Mouse (Mus musculus) testis, adult 2 months (tissue): ENCODE results near the gene Fndc4. TPM values are rescaled to one million over a fixed set of nuclear protein-coding genes. Genes with fewer than 3 reads are reported as not detected.
A peak's percentile ranks its signal among the peaks of the same experiment; 100 is the strongest.

Source experiments
- H3K27ac ChIP-seq: fragments of 200-500 bp; 2 replicates; pipeline ENCODE4 v1.5.1; 2012; ENCODE audit warnings: low read depth, low read length; ENCODE audit not compliant: control insufficient read depth, insufficient read depth
- H3K27me3 ChIP-seq: fragments of 200-500 bp; 2 replicates; pipeline ENCODE4 v1.6.1; 2012; ENCODE audit warnings: mild to moderate bottlenecking, low read length, moderate library complexity; ENCODE audit not compliant: control insufficient read depth, insufficient read depth
- H3K36me3 ChIP-seq: fragments of 200-500 bp; 2 replicates; pipeline ENCODE4 v1.6.1; 2012; ENCODE audit warnings: mild to moderate bottlenecking, low read length; ENCODE audit not compliant: control insufficient read depth, insufficient read depth
- H3K4me1 ChIP-seq: fragments of 200-500 bp; 2 replicates; pipeline ENCODE4 v1.6.1; 2012; ENCODE audit warnings: low read length; ENCODE audit not compliant: control insufficient read depth, insufficient read depth
- H3K4me3 ChIP-seq: fragments of 200-500 bp; 2 replicates; pipeline ENCODE4 v1.5.1; 2012; ENCODE audit warnings: low read depth, mild to moderate bottlenecking, low read length, moderate library complexity, mixed read lengths; ENCODE audit not compliant: control insufficient read depth
- CTCF ChIP-seq: fragments of 200-500 bp; IDR thresholded peaks from 2 replicates; pipeline ENCODE4 v1.5.1; 2012; ENCODE audit warnings: low read depth, mild to moderate bottlenecking, inconsistent platforms, low read length, moderate library complexity; ENCODE audit not compliant: control insufficient read depth, insufficient read depth, insufficient replicate concordance
- POLR2A ChIP-seq: fragments of 200-500 bp; IDR thresholded peaks from 2 replicates; pipeline ENCODE4 v1.6.1; 2012; ENCODE audit warnings: low read depth, mild to moderate bottlenecking, inconsistent platforms, low read length, moderate library complexity; ENCODE audit not compliant: control insufficient read depth
- polyA plus RNA-seq: library from polyadenylated mRNA; depleted of rRNA; stranded (reverse); fragments of >200 nt; gene quantifications from 2 replicates; pipeline ENCODE4 v1.2.3, GENCODE M21; 2012; rRNA removed

The Fndc4 gene
- 1.4 and 2.0 TPM in 2 replicates for polyA plus RNA-seq

- TF ChIP-seq CTCF (no peak), POLR2A (no peak)
- no peak within 1 kb of the TSS for H3K27ac ChIP-seq
Observed at GRCm38 (mm10) chr5:31295606-31296141, at the start of gene Fndc4. TSS of gene Fndc4 (minus strand) at chr5:31296080.

GRCm38 (mm10) chr5:31328255-31328654 lies 32.4 kb upstream of the Fndc4 start:
- Histone ChIP-seq H3K27ac (no peak overlapping the region), H3K27me3 (no peaks in the 10 kb centered on the region), H3K4me1 (no peaks in the 10 kb centered on the region), H3K36me3 (no peaks in the 10 kb centered on the region), H3K4me3 (no peak overlapping the region)
- TF ChIP-seq CTCF: peak; percentile 30; the same call in 1 of the 2 replicates
- TF ChIP-seq POLR2A: no peak

More at GRCm38 (mm10) chr5:31295606-31296141, at the start of gene Fndc4:
- peaks cover 17% of the 10 kb centered on the region for H3K4me1 ChIP-seq
- no peaks in the 10 kb centered on the region for H3K36me3 ChIP-seq
- H3K27me3 ChIP-seq: no peaks in the 10 kb centered on the region; the same call in 1 of the 2 replicates
- H3K4me3 ChIP-seq: peak within 1 kb of the TSS; percentile 78

DNA sequence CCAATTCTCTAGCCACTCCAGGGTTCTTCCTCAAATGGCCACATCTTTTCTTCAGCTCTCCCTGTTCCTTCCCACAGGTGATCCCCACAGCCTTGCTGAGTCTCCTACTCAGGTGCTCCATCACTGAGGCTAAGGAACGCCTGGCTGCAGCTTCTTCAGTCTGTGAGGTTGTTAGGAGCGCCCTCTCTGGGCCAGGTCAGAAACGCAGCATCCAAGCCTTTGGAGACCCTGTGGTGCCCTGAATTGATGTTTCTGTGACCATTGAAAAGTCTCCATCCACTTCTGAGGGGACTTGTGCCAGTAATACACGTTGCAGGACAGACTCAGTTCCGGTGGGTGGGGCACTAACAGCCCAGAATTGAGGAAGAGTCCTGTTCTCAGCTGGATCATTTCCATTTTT lies 31.0 kb upstream of the Fndc4 start:
- H3K36me3 ChIP-seq: no peaks in the 10 kb centered on the region
- TF ChIP-seq CTCF (no peak; the same call in 1 of the 2 replicates), POLR2A (no peak)
- H3K4me3 ChIP-seq: no peak overlapping the region
- H3K27ac ChIP-seq: no peak overlapping the region
- no peaks in the 10 kb centered on the region for H3K4me1 ChIP-seq
- no peaks in the 10 kb centered on the region for H3K27me3 ChIP-seq

- no peak for TF ChIP-seq CTCF
- TF ChIP-seq POLR2A: no peak
- no peaks in the 10 kb centered on the region for H3K27me3 ChIP-seq
- H3K4me3 ChIP-seq: no peak overlapping the region
Observed at GRCm38 (mm10) chr5:31324085-31324484, 28.2 kb upstream of the Fndc4 start.

DNA sequence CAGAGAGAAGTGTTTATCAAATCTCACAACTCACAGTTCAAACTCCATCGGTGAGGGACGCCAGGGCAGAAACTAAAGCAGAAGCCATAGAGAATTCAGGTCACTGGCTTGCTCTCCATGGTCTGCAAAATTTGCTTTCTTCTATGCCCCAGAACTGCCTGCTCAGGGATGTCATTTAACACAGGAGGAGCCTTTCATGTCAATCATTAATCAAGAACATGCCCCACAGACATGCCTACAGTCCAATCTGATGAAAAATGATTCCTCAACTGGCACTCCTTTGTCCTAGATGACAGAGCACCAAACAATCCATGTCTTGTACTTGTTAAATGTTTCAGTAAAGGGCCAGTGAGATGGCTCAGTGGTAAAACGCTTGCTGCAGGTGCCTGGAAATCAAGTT lies 26.9 kb upstream of the Fndc4 start:
- H3K27ac ChIP-seq: no peak overlapping the region

More at GRCm38 (mm10) chr5:31324085-31324484, 28.2 kb upstream of the Fndc4 start:
- Histone ChIP-seq H3K27ac (no peak overlapping the region), H3K36me3 (no peaks in the 10 kb centered on the region), H3K4me1 (no peaks in the 10 kb centered on the region)

GRCm38 (mm10) chr5:31312806-31313205 lies 16.9 kb upstream of the Fndc4 start:
- TF ChIP-seq POLR2A (no peak), CTCF (no peak)
- no peaks in the 10 kb centered on the region; the same call in 1 of the 2 replicates for H3K4me1 ChIP-seq
- H3K27ac ChIP-seq: no peak overlapping the region
- H3K36me3 ChIP-seq: no peaks in the 10 kb centered on the region
- no peaks in the 10 kb centered on the region for H3K27me3 ChIP-seq
- no peak overlapping the region for H3K4me3 ChIP-seq

More for the DNA sequence above, 26.9 kb upstream of the Fndc4 start:
- H3K4me1 ChIP-seq: no peaks in the 10 kb centered on the region
- H3K4me3 ChIP-seq: no peak overlapping the region
- H3K27me3 ChIP-seq: no peaks in the 10 kb centered on the region
- TF ChIP-seq CTCF (no peak), POLR2A (no peak)
- H3K36me3 ChIP-seq: no peaks in the 10 kb centered on the region

DNA sequence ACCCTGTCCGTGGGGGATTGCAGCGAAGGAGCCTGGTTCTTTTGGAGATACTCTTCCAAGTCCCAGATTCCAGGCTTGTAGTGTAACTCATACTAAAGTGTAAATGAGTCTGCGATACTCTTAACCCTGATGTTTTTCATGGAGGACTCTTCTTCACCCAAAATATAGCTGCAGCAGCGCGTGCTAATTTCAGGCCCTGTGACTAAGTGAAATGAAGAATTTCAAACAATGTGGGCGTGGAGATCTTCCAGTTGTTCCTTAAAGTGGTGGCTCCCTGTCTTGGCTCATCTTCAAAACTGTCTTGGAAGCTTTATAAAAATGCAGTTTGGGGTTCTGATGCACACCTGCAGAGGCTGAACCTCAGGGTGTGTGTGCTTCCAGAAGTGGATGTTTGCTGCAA lies 7.2 kb upstream of the Fndc4 start:
- Histone ChIP-seq H3K36me3 (no peaks in the 10 kb centered on the region), H3K27ac (no peak overlapping the region), H3K27me3 (no peaks in the 10 kb centered on the region), H3K4me1 (no peaks in the 10 kb centered on the region), H3K4me3 (no peak overlapping the region)
- no peak for TF ChIP-seq CTCF
